Mouse (Mus musculus) intestine, postnatal 0 days (tissue): Measurements from ENCODE around the gene Aatf. TPM values are rescaled to one million over a fixed set of nuclear protein-coding genes. Genes with fewer than 3 reads are reported as not detected.

Source experiments
- ATAC-seq: fragments of 200-750 bp; cut with Nextera tagmentation; 2 replicates; pipeline ENCODE4 v1.8.0; 2017; ENCODE audit warnings: mild to moderate bottlenecking, moderate TSS enrichment, moderate library complexity
- H3K27ac ChIP-seq: fragments of 300-500 bp; sonication (generic); 2 replicates; pipeline ENCODE4 v1.5.1; 2014; ENCODE audit warnings: mild to moderate bottlenecking, low read depth, low read length, moderate library complexity
- H3K27me3 ChIP-seq: fragments of 300-500 bp; sonication (generic); replicated peaks from 2 replicates; pipeline ENCODE4 v1.6.1; 2014; ENCODE audit warnings: low read length, mixed read lengths; ENCODE audit not compliant: control insufficient read depth, insufficient read depth
- H3K36me3 ChIP-seq: fragments of 300-500 bp; sonication (generic); 2 replicates; pipeline ENCODE4 v1.6.1; 2014; ENCODE audit warnings: mild to moderate bottlenecking, moderate library complexity; ENCODE audit not compliant: control insufficient read depth, insufficient read depth
- H3K4me1 ChIP-seq: fragments of 300-500 bp; sonication (generic); replicated peaks from 2 replicates; pipeline ENCODE4 v1.6.1; 2014; ENCODE audit warnings: antibody characterized with exemption, low read length, mixed read lengths; ENCODE audit not compliant: control insufficient read depth, insufficient read depth
- H3K4me2 ChIP-seq: fragments of 300-500 bp; sonication (generic); replicated peaks from 2 replicates; pipeline ENCODE4 v1.6.1; 2014; ENCODE audit warnings: low read depth, mild to moderate bottlenecking, moderate library complexity
- H3K4me3 ChIP-seq: fragments of 300-500 bp; sonication (generic); 2 replicates; pipeline ENCODE4 v1.5.1; 2014; ENCODE audit warnings: low read depth, low read length
- H3K9ac ChIP-seq: fragments of 300-500 bp; sonication (generic); 2 replicates; pipeline ENCODE4 v1.6.1; 2014; ENCODE audit warnings: mild to moderate bottlenecking, low read depth, low read length
- H3K9me3 ChIP-seq: fragments of 300-500 bp; sonication (generic); 2 replicates; pipeline ENCODE4 v1.6.1; 2016; ENCODE audit warnings: mixed run types; ENCODE audit not compliant: control insufficient read depth
- CTCF ChIP-seq: sonication (generic); IDR thresholded peaks from 2 replicates; pipeline ENCODE4 v1.5.1; 2016; ENCODE audit warnings: low read depth, mild to moderate bottlenecking, control low read depth, antibody characterized with exemption, moderate library complexity
- WGBS: fragments of 180-500 bp; shearing (Covaris S2); extraction: QIAGEN DNeasy Blood & Tissue Kit; methylation state at CpG from one replicate; pipeline ENCODE4 v1.1.7; 2014; 5-methylcytosine and 5-hydroxymethylcytosine counted together
- polyA plus RNA-seq: library from polyadenylated mRNA; unstranded; fragments of >200 nt; fragmentation: Nextera tagmentation; extraction: Ambion mirVana; gene quantifications from 2 replicates; pipeline ENCODE4 v1.2.1, GENCODE M21; 2015

The Aatf gene
- polyA plus RNA-seq, 1 experiment from 2014 or later = 25.6 TPM

GRCm38 (mm10) chr11:84495774-84496173 lies 17.5 kb downstream of the Aatf start:
- no peak for TF ChIP-seq CTCF
- Histone ChIP-seq H3K27me3 (no peaks in the 10 kb centered on the region), H3K36me3 (peaks cover 13% of the 10 kb centered on the region; the same call in 1 of the 2 replicates), H3K4me1 (no peaks in the 10 kb centered on the region), H3K4me3 (no peak overlapping the region), H3K9ac (no peak overlapping the region), H3K9me3 (no peaks in the 10 kb centered on the region), H3K4me2 (no peak overlapping the region), H3K27ac (no peak overlapping the region)
- WGBS = 85% methylated on average over 4 of the region's 4 CpGs
- ATAC-seq = no peak

GRCm38 (mm10) chr11:84481661-84482060 lies 31.7 kb downstream of the Aatf start:
- Histone ChIP-seq H3K27me3 (no peaks in the 10 kb centered on the region), H3K36me3 (no peaks in the 10 kb centered on the region), H3K4me1 (no peaks in the 10 kb centered on the region), H3K4me2 (no peak overlapping the region), H3K9ac (no peak overlapping the region), H3K9me3 (no peaks in the 10 kb centered on the region), H3K4me3 (no peak overlapping the region), H3K27ac (no peak overlapping the region)
- no peak for TF ChIP-seq CTCF
- WGBS = 56% methylated on average over 7 of the region's 7 CpGs
- ATAC-seq = no peak

GRCm38 (mm10) chr11:84480451-84480850 lies 32.9 kb downstream of the Aatf start:
- 62% methylated on average over 3 of the region's 3 CpGs for WGBS
- no peak for ATAC-seq
- Histone ChIP-seq H3K36me3 (no peaks in the 10 kb centered on the region), H3K4me2 (no peak overlapping the region), H3K9ac (no peak overlapping the region), H3K4me1 (no peaks in the 10 kb centered on the region), H3K9me3 (no peaks in the 10 kb centered on the region), H3K4me3 (no peak overlapping the region), H3K27ac (no peak overlapping the region), H3K27me3 (no peaks in the 10 kb centered on the region)
- TF ChIP-seq CTCF = no peak

- Histone ChIP-seq H3K9me3 (no peaks in the 10 kb centered on the region), H3K9ac (no peak overlapping the region), H3K4me1 (no peaks in the 10 kb centered on the region), H3K27me3 (no peaks in the 10 kb centered on the region), H3K4me2 (no peak overlapping the region), H3K36me3 (no peaks in the 10 kb centered on the region), H3K27ac (no peak overlapping the region), H3K4me3 (no peak overlapping the region)
- 89% methylated on average over 2 of the region's 2 CpGs for WGBS
- no peak for ATAC-seq
- TF ChIP-seq CTCF = no peak
Observed at GRCm38 (mm10) chr11:84476641-84477040, 36.7 kb downstream of the Aatf start.

- Histone ChIP-seq H3K4me3 (no peak overlapping the region), H3K4me1 (no peaks in the 10 kb centered on the region), H3K9me3 (no peaks in the 10 kb centered on the region), H3K4me2 (no peak overlapping the region), H3K36me3 (0 out of 2 replicates have a peak, but pooled peaks cover under 1% of the 10 kb centered on the region), H3K27ac (no peak overlapping the region), H3K27me3 (no peaks in the 10 kb centered on the region), H3K9ac (no peak overlapping the region)
- ATAC-seq = no peak
- 93% methylated on average over 4 of the region's 4 CpGs for WGBS
- TF ChIP-seq CTCF = no peak
Observed at GRCm38 (mm10) chr11:84475991-84476390, 37.3 kb downstream of the Aatf start.

GRCm38 (mm10) chr11:84473093-84473667 lies 40.1 kb downstream of the Aatf start:
- no peaks in the 10 kb centered on the region for H3K4me1 ChIP-seq
- peak; percentile 71 for ATAC-seq
- H3K27me3 ChIP-seq = no peaks in the 10 kb centered on the region
- peak overlapping the region; percentile 46; the same call in 1 of the 2 replicates for H3K27ac ChIP-seq
- H3K9me3 ChIP-seq = no peaks in the 10 kb centered on the region
- no peak overlapping the region for H3K4me2 ChIP-seq
- TF ChIP-seq CTCF = no peak
- H3K9ac ChIP-seq = no peak overlapping the region
- no peak overlapping the region for H3K4me3 ChIP-seq
- 36% methylated on average over 4 of the region's 4 CpGs for WGBS
- H3K36me3 ChIP-seq = peaks cover 15% of the 10 kb centered on the region
